Mouse (Mus musculus) heart, embryonic 11.5 days (tissue): Measurements from ENCODE around the gene Rps27a. TPM values are rescaled to one million over a fixed set of nuclear protein-coding genes. Genes with fewer than 3 reads are reported as not detected.

Source experiments
- ATAC-seq: fragments of 200-750 bp; cut with Nextera tagmentation; replicated peaks from 2 replicates; pipeline ENCODE4 v1.8.0; 2017; ENCODE audit warnings: moderate library complexity; ENCODE audit not compliant: insufficient number of reproducible peaks, low FRiP score, low TSS enrichment
- H3K27ac ChIP-seq: fragments of 300-500 bp; sonication (generic); 2 replicates; pipeline ENCODE4 v1.5.1; 2014; ENCODE audit warnings: mild to moderate bottlenecking, low read depth, low read length
- H3K27me3 ChIP-seq: fragments of 300-500 bp; sonication (generic); 2 replicates; pipeline ENCODE4 v1.6.1; 2014; ENCODE audit warnings: mild to moderate bottlenecking, low read length, mixed read lengths; ENCODE audit not compliant: control insufficient read depth, insufficient read depth
- H3K36me3 ChIP-seq: fragments of 300-500 bp; sonication (generic); 2 replicates; pipeline ENCODE4 v1.6.1; 2014; ENCODE audit warnings: mild to moderate bottlenecking, low read length, moderate library complexity, mixed read lengths; ENCODE audit not compliant: control insufficient read depth, insufficient read depth
- H3K4me1 ChIP-seq: fragments of 300-500 bp; sonication (generic); 2 replicates; pipeline ENCODE4 v1.6.1; 2014; ENCODE audit warnings: low read length; ENCODE audit not compliant: control insufficient read depth, insufficient read depth
- H3K4me2 ChIP-seq: fragments of 300-500 bp; sonication (generic); 2 replicates; pipeline ENCODE4 v1.6.1; 2014; ENCODE audit warnings: mild to moderate bottlenecking, moderate library complexity
- H3K4me3 ChIP-seq: fragments of 300-500 bp; sonication (generic); 2 replicates; pipeline ENCODE4 v1.5.1; 2014; ENCODE audit warnings: low read depth, low read length
- H3K9ac ChIP-seq: fragments of 300-500 bp; sonication (generic); 2 replicates; pipeline ENCODE4 v1.6.1; 2014; ENCODE audit warnings: mild to moderate bottlenecking, low read depth, low read length, moderate library complexity
- H3K9me3 ChIP-seq: fragments of 300-500 bp; sonication (generic); replicated peaks from 2 replicates; pipeline ENCODE4 v1.6.1; 2016; ENCODE audit warnings: low read length; ENCODE audit not compliant: control insufficient read depth
- WGBS: fragments of 180-500 bp; shearing (Covaris S2); extraction: QIAGEN DNeasy Blood & Tissue Kit; methylation state at CpG from one replicate; pipeline ENCODE4 v1.1.7; 2014; ENCODE audit not compliant: insufficient replicate concordance; 5-methylcytosine and 5-hydroxymethylcytosine counted together
- polyA plus RNA-seq: library from polyadenylated mRNA; unstranded; fragments of >200 nt; fragmentation: Nextera tagmentation; extraction: Ambion mirVana; gene quantifications from 2 replicates; pipeline ENCODE4 v1.2.1, GENCODE M21; 2014

Gene Rps27a
- polyA plus RNA-seq, 1 experiment from 2014 or later, result 895 TPM

DNA sequence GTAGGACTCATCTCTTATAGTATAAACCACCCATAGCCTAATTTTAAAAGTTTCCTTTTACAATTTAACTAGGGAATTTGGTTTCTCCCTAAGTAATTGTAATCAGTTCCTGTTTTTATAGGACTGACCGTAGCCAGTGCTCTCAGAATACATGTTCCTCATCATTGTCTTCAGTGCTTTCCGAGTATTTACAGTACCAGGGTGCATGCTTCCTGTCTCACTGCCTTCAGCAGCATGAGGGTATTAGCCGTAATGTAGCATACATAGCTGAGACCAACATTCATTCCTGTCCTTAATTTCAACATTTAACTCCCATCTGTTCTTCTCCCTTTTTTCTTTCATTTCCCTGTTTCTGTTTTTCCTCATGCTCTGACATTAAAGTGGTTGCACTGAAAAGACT is 50.9 kb downstream of the Rps27a start:
- Histone ChIP-seq H3K9me3 (no peaks in the 10 kb centered on the region), H3K4me3 (no peak overlapping the region), H3K4me1 (no peaks in the 10 kb centered on the region), H3K27ac (no peak overlapping the region), H3K9ac (no peak overlapping the region), H3K4me2 (no peak overlapping the region), H3K27me3 (no peaks in the 10 kb centered on the region), H3K36me3 (peaks cover 4% of the 10 kb centered on the region)
- 66% methylated on average over 3 of the region's 3 CpGs for WGBS
- no peak for ATAC-seq

Other genes with a start within 250 kb of the Rps27a start
- 24.9 and 25.0 TPM in 2 replicates for gene Ccdc88a, start 174.5 kb downstream of the Rps27a start, polyA plus RNA-seq
- 29.1 and 32.8 TPM in 2 replicates for gene Prorsd1, start 33.1 kb downstream of the Rps27a start, polyA plus RNA-seq
- 32.3 and 33.5 TPM in 2 replicates for gene Mtif2, start 21.7 kb downstream of the Rps27a start, polyA plus RNA-seq
- gene Clhc1, start 159 bp downstream of the Rps27a start, polyA plus RNA-seq, result 0.07 and 0.17 TPM in 2 replicates
- 48.5 and 54.2 TPM in 2 replicates for gene Rtn4, start 144.8 kb upstream of the Rps27a start, polyA plus RNA-seq